Comparison of ENCODE assay signal across 22 mouse cellular contexts in genomic region chr11:52116117-52116516, GRCm38 (mm10). TPM values are rescaled to one million over a fixed set of nuclear protein-coding genes. Genes with fewer than 3 reads are reported as not detected.
DNase-seq lines count a peak whose midpoint lies in the region; ATAC-seq and TF ChIP-seq lines count a peak whose summit lies in the region.
"Not testable (repeated sequence)": the region's sequence is repeated elsewhere in the genome, so short reads cannot be mapped to it uniquely, and the experiment has no call there.
"Had no signal": no experiment of that assay in that cellular context is flagged by ENCODE, and none has a peak within 500 bp of the region (broad histone marks: within the 10 kb centered on the region; RNA-seq: fewer than 3 reads in every experiment).

No protein-coding gene starts in this region.

- not testable (repeated sequence) for TF ChIP-seq POLR2A in MEL (IDR thresholded peaks at IDR 0.05; ENCODE audit: control insufficient read depth in 1 of 2, insufficient read depth in 1 of 2, low read depth in 1 of 2, low read length in 2 of 2, poor library complexity in 1 of 2)

- TF ChIP-seq EP300 in MEL (IDR thresholded peaks at IDR 0.05; ENCODE audit: low read depth in 1 of 2, low read length in 2 of 2) = not testable (repeated sequence)

- peaks cover 6 to 15% of the 10 kb centered on the region in 2 experiments; a peak in 3 of 4 replicates for H3K4me1 ChIP-seq in MEL (ENCODE audit: control insufficient read depth in 1 of 2, insufficient read depth in 2 of 2, low read length in 2 of 2)
- H3K4me1 ChIP-seq in intestine, embryonic 14.5 days (replicated peaks; ENCODE audit: control insufficient read depth, insufficient read depth, low read length); liver, embryonic 11.5 days (replicated peaks; ENCODE audit: control insufficient read depth, insufficient read depth, low read length): not testable (repeated sequence)
- peaks cover 48% of the 10 kb centered on the region for H3K4me1 ChIP-seq in liver, embryonic 13.5 days (replicated peaks)
- H3K4me1 ChIP-seq in liver, embryonic 15.5 days (replicated peaks) = peaks cover 33% of the 10 kb centered on the region

- TF ChIP-seq CTCF in MEL (IDR thresholded peaks at IDR 0.05 in 2 of 3, conservative IDR thresholded peaks at IDR 0.05 in 1 of 3; ENCODE audit: control insufficient read depth in 1 of 3, insufficient read depth in 1 of 3, low read depth in 2 of 3, low read length in 3 of 3, poor library complexity in 1 of 3, severe bottlenecking in 1 of 3) = not testable (repeated sequence)

- H3K79me2 ChIP-seq in MEL (ENCODE audit: control insufficient read depth, insufficient read depth, low read length, poor library complexity) = peaks cover 28% of the 10 kb centered on the region

- not testable (repeated sequence) for H3K9me3 ChIP-seq in MEL (replicated peaks; ENCODE audit: insufficient read depth, low read length); intestine, embryonic 14.5 days (ENCODE audit: control insufficient read depth, low read length); liver, embryonic 11.5 days (ENCODE audit: control insufficient read depth, low read length); liver, embryonic 13.5 days (replicated peaks); liver, embryonic 15.5 days (replicated peaks)

- not testable (repeated sequence) for H3K4me2 ChIP-seq in intestine, embryonic 14.5 days (ENCODE audit: low read length); liver, embryonic 11.5 days
- peak overlapping the region; percentile 39 for H3K4me2 ChIP-seq in liver, embryonic 13.5 days
- peak overlapping the region; percentile 33 for H3K4me2 ChIP-seq in liver, embryonic 15.5 days

- not testable (repeated sequence) for H3K27me3 ChIP-seq in MEL (ENCODE audit: control insufficient read depth in 1 of 2, insufficient read depth in 2 of 2, low read length in 2 of 2); intestine, embryonic 14.5 days (replicated peaks; ENCODE audit: control insufficient read depth, insufficient read depth, low read length); liver, embryonic 11.5 days (replicated peaks; ENCODE audit: control insufficient read depth, insufficient read depth, low read length); liver, embryonic 13.5 days; liver, embryonic 15.5 days

- H3K36me3 ChIP-seq in MEL (ENCODE audit: control insufficient read depth in 1 of 2, insufficient read depth in 2 of 2, low read length in 2 of 2) = peaks cover 25 to 62% of the 10 kb centered on the region in 2 experiments
- H3K36me3 ChIP-seq in intestine, embryonic 14.5 days (ENCODE audit: control insufficient read depth, insufficient read depth, low read length) = peaks cover 80% of the 10 kb centered on the region
- peaks cover 52% of the 10 kb centered on the region for H3K36me3 ChIP-seq in liver, embryonic 11.5 days (ENCODE audit: control insufficient read depth, insufficient read depth, low read length)
- H3K36me3 ChIP-seq in liver, embryonic 13.5 days = peaks cover 79% of the 10 kb centered on the region
- peaks cover 77% of the 10 kb centered on the region for H3K36me3 ChIP-seq in liver, embryonic 15.5 days (replicated peaks)

- peak; percentile 10 for DNase-seq in MEL (ENCODE audit: low read depth, low spot score)
- DNase-seq in intestine, embryonic 14.5 days (ENCODE audit: low spot score) = peak; percentile 6
- not testable (repeated sequence) for DNase-seq in liver, embryonic 11.5 days (ENCODE audit: low spot score)
- peak; percentile 26 for DNase-seq in liver, embryonic 13.5 days

- ATAC-seq in intestine, embryonic 14.5 days (replicated peaks; ENCODE audit: low FRiP score, low TSS enrichment, low read depth); liver, embryonic 11.5 days (replicated peaks; ENCODE audit: low FRiP score); liver, embryonic 15.5 days (ENCODE audit: insufficient read depth): not testable (repeated sequence)
- ATAC-seq in liver, embryonic 13.5 days (ENCODE audit: low read depth) = peak; percentile 35; the same call in 1 of the 2 replicates

- not testable (repeated sequence) for H3K4me3 ChIP-seq in MEL (ENCODE audit: control insufficient read depth in 1 of 2, insufficient read depth in 1 of 2, low read depth in 2 of 2, low read length in 2 of 2); intestine, embryonic 14.5 days (ENCODE audit: low read depth, low read length); liver, embryonic 11.5 days (ENCODE audit: low read depth, low read length); liver, embryonic 13.5 days (replicated peaks); liver, embryonic 15.5 days (replicated peaks)

- H3K9ac ChIP-seq in MEL (ENCODE audit: control insufficient read depth, low read depth, low read length, poor library complexity, severe bottlenecking); intestine, embryonic 14.5 days (ENCODE audit: low read length); liver, embryonic 11.5 days (ENCODE audit: low read depth, low read length); liver, embryonic 13.5 days; liver, embryonic 15.5 days: not testable (repeated sequence)

- WGBS in intestine, embryonic 14.5 days = 95% methylated on average over 6 of the region's 6 CpGs
- 77% methylated on average over 6 of the region's 6 CpGs for WGBS in liver, embryonic 11.5 days
- WGBS in liver, embryonic 13.5 days (ENCODE audit: insufficient replicate concordance) = 48% methylated on average over 6 of the region's 6 CpGs
- 52% methylated on average over 6 of the region's 6 CpGs for WGBS in liver, embryonic 15.5 days (ENCODE audit: insufficient replicate concordance)

- not testable (repeated sequence) for H3K27ac ChIP-seq in MEL (ENCODE audit: control insufficient read depth, low read depth, low read length); intestine, embryonic 14.5 days (ENCODE audit: low read depth)
- peak overlapping the region; percentile 39 for H3K27ac ChIP-seq in liver, embryonic 11.5 days (ENCODE audit: low read depth, low read length)
- peak overlapping the region; percentile 81 for H3K27ac ChIP-seq in liver, embryonic 13.5 days
- peak overlapping the region; percentile 56 for H3K27ac ChIP-seq in liver, embryonic 15.5 days (replicated peaks)

- TF ChIP-seq RAD21 in MEL (IDR thresholded peaks at IDR 0.05; ENCODE audit: low read depth, low read length) = not testable (repeated sequence)

RNA-seq across cellular contexts. Expression of gene Ppp2ca, which starts 17.6 kb away (rescaled TPM):
- total RNA-seq in MEL (2012; rRNA removed) = 78.2 and 89.5 TPM in 2 replicates
- polyA plus RNA-seq in MEL (2012; ENCODE audit: insufficient read depth in 1 of 2, insufficient read length in 2 of 2, low read depth in 1 of 2, low replicate concordance in 2 of 2, missing spikeins in 1 of 2) = 100 to 1,000 TPM; 102 to 113 TPM
- 83.9 and 87.8 TPM in 2 replicates for polyA plus RNA-seq in intestine, embryonic 14.5 days (2014; fragmentation: Nextera tagmentation; extraction: Ambion mirVana)
- 69.4 and 76.3 TPM in 2 replicates for polyA plus RNA-seq in liver, embryonic 11.5 days (2014; fragmentation: Nextera tagmentation; extraction: Ambion mirVana)
- polyA plus RNA-seq in liver, embryonic 13.5 days (2015; fragmentation: Nextera tagmentation; extraction: Ambion mirVana) = 37.6 and 41.1 TPM in 2 replicates
- polyA plus RNA-seq in liver, embryonic 15.5 days (2015; fragmentation: Nextera tagmentation; extraction: Ambion mirVana) = 31.4 and 31.6 TPM in 2 replicates

RNA-seq across cellular contexts. Expression of gene Olfr1373, which starts 29.2 kb away (rescaled TPM):
- not detected in 2 replicates for total RNA-seq in MEL (2012; rRNA removed)
- polyA plus RNA-seq in MEL (2012; ENCODE audit: insufficient read depth in 1 of 2, insufficient read length in 2 of 2, low read depth in 1 of 2, low replicate concordance in 2 of 2, missing spikeins in 1 of 2) = not detected
- not detected in 2 replicates for polyA plus RNA-seq in intestine, embryonic 14.5 days (2014; fragmentation: Nextera tagmentation; extraction: Ambion mirVana)
- polyA plus RNA-seq in liver, embryonic 11.5 days (2014; fragmentation: Nextera tagmentation; extraction: Ambion mirVana) = not detected in 2 replicates
- not detected in 2 replicates for polyA plus RNA-seq in liver, embryonic 13.5 days (2015; fragmentation: Nextera tagmentation; extraction: Ambion mirVana)
- not detected in 2 replicates for polyA plus RNA-seq in liver, embryonic 15.5 days (2015; fragmentation: Nextera tagmentation; extraction: Ambion mirVana)
- total RNA-seq: adrenal gland, adult 2 months; adrenal gland, postnatal 10 days; adrenal gland, postnatal 25 days; adrenal gland, postnatal 4 days; CH12.LX; common myeloid progenitor, adult 5-6 weeks; G1E had no signal
- polyA plus RNA-seq: adrenal gland, adult 2 months; brain, embryonic 14.5 days; CD4-positive, CD25-positive, alpha-beta regulatory T cell, adult 4 months; embryonic facial prominence, embryonic 11.5 days; embryonic facial prominence, embryonic 13.5 days; embryonic facial prominence, embryonic 15.5 days; erythroblast, embryonic 14.5 days; forebrain, embryonic 10.5 days; forebrain, embryonic 12.5 days; forebrain, embryonic 14.5 days; forebrain, embryonic 16.5 days; G1E had no signal
